Mouse (Mus musculus): ENCODE results near the gene Oas1c.

GRCm38 (mm10) chr5:120836731-120837585, 24.6 kb upstream of the Oas1c start:
- TF ChIP-seq EP300 (IDR thresholded peaks at IDR 0.05; ENCODE audit: insufficient read depth, low read depth, low read length) (no peak), POLR2A (IDR thresholded peaks at IDR 0.05; ENCODE audit: insufficient read depth, low read length) (no peak), CTCF (IDR thresholded peaks at IDR 0.05; ENCODE audit: low read depth, low read length) (peak; percentile 70)

Data from ES-Bruce4 (cell line).